Mouse (Mus musculus): ENCODE results near the gene Brcc3. TPM values are rescaled to one million over a fixed set of nuclear protein-coding genes. Genes with fewer than 3 reads are reported as not detected.

Gene Brcc3
- total RNA-seq (2014; rRNA removed), result 14.0 and 19.3 TPM in 2 replicates
- 33.0 and 34.4 TPM in 2 replicates for polyA plus RNA-seq (2015; fragmentation: Nextera tagmentation; extraction: Ambion mirVana)

GRCm38 (mm10) chrX:75415936-75416785 is at the start of gene Brcc3, which contains the start of the genes Cmc4 and Mtcp1:
Gene Brcc3 (plus strand): TSS chrX:75416628.
Gene Cmc4 (minus strand): TSS chrX:75416584.
Gene Mtcp1 (minus strand): TSS chrX:75416588.
- peak within 1 kb of the TSS; percentile 45 for H3K4me2 ChIP-seq (ENCODE audit: low read depth, low read length, poor library complexity, severe bottlenecking)
- peak within 1 kb of the TSS; percentile 71 for H3K27ac ChIP-seq (ENCODE audit: low read depth, low read length)
- peak; percentile 92 for DNase-seq (ENCODE audit: low spot score)
- peak; percentile 100 for ATAC-seq (ENCODE audit: low FRiP score)
- 23% methylated on average over 52 of the region's 52 CpGs for WGBS
- no peaks in the 10 kb centered on the region for H3K4me1 ChIP-seq (ENCODE audit: insufficient read depth, low read length)
- H3K36me3 ChIP-seq (ENCODE audit: insufficient read depth, low read length), result no peaks in the 10 kb centered on the region
- no peaks in the 10 kb centered on the region for H3K9me3 ChIP-seq (ENCODE audit: low read length)
- peak within 1 kb of the TSS; percentile 64 for H3K9ac ChIP-seq (replicated peaks; ENCODE audit: low read length, poor library complexity, severe bottlenecking)
- H3K27me3 ChIP-seq (ENCODE audit: insufficient read depth, low read length), result no peaks in the 10 kb centered on the region
- peak; percentile 37 for TF ChIP-seq CTCF (IDR thresholded peaks at IDR 0.05)
- H3K4me3 ChIP-seq (ENCODE audit: low read depth, low read length), result peak within 1 kb of the TSS; percentile 51

- H3K36me3 ChIP-seq (ENCODE audit: insufficient read depth, low read length), result no peaks in the 10 kb centered on the region
- no peak overlapping the region for H3K27ac ChIP-seq (ENCODE audit: low read depth, low read length)
- TF ChIP-seq CTCF (IDR thresholded peaks at IDR 0.05), result no peak
- H3K4me1 ChIP-seq (ENCODE audit: insufficient read depth, low read length), result no peaks in the 10 kb centered on the region
- no peaks in the 10 kb centered on the region for H3K27me3 ChIP-seq (ENCODE audit: insufficient read depth, low read length)
- no peaks in the 10 kb centered on the region for H3K9me3 ChIP-seq (ENCODE audit: low read length)
- H3K4me3 ChIP-seq (ENCODE audit: low read depth, low read length), result no peak overlapping the region
- ATAC-seq (ENCODE audit: low FRiP score) (no peak), DNase-seq (ENCODE audit: low spot score) (no peak)
- no peak overlapping the region for H3K9ac ChIP-seq (replicated peaks; ENCODE audit: low read length, poor library complexity, severe bottlenecking)
- H3K4me2 ChIP-seq (ENCODE audit: low read depth, low read length, poor library complexity, severe bottlenecking), result no peak overlapping the region
Observed at GRCm38 (mm10) chrX:75370197-75370596, 46.2 kb upstream of the Brcc3 start.

- Histone ChIP-seq H3K9me3 (ENCODE audit: low read length) (no peaks in the 10 kb centered on the region), H3K27me3 (ENCODE audit: insufficient read depth, low read length) (no peaks in the 10 kb centered on the region), H3K9ac (replicated peaks; ENCODE audit: low read length, poor library complexity, severe bottlenecking) (no peak overlapping the region), H3K4me1 (ENCODE audit: insufficient read depth, low read length) (no peaks in the 10 kb centered on the region), H3K27ac (ENCODE audit: low read depth, low read length) (no peak overlapping the region), H3K4me3 (ENCODE audit: low read depth, low read length) (no peak overlapping the region), H3K36me3 (ENCODE audit: insufficient read depth, low read length) (no peaks in the 10 kb centered on the region), H3K4me2 (ENCODE audit: low read depth, low read length, poor library complexity, severe bottlenecking) (no peak overlapping the region)
- 84% methylated on average over 2 of the region's 2 CpGs for WGBS
- ATAC-seq (ENCODE audit: low FRiP score) (no peak), DNase-seq (ENCODE audit: low spot score) (no peak)
- no peak for TF ChIP-seq CTCF (IDR thresholded peaks at IDR 0.05)
Observed at GRCm38 (mm10) chrX:75372666-75373425, 43.6 kb upstream of the Brcc3 start.

- H3K27me3 ChIP-seq (ENCODE audit: insufficient read depth, low read length), result no peaks in the 10 kb centered on the region
- H3K4me2 ChIP-seq (ENCODE audit: low read depth, low read length, poor library complexity, severe bottlenecking), result no peak overlapping the region
- no peak for ATAC-seq (ENCODE audit: low FRiP score)
- H3K4me1 ChIP-seq (ENCODE audit: insufficient read depth, low read length), result no peaks in the 10 kb centered on the region
- H3K4me3 ChIP-seq (ENCODE audit: low read depth, low read length), result no peak overlapping the region
- no peak for TF ChIP-seq CTCF (IDR thresholded peaks at IDR 0.05)
- DNase-seq (ENCODE audit: low spot score), result no peak
- no peaks in the 10 kb centered on the region for H3K9me3 ChIP-seq (ENCODE audit: low read length)
- no peak overlapping the region for H3K27ac ChIP-seq (ENCODE audit: low read depth, low read length)
- H3K36me3 ChIP-seq (ENCODE audit: insufficient read depth, low read length), result no peaks in the 10 kb centered on the region
- no peak overlapping the region for H3K9ac ChIP-seq (replicated peaks; ENCODE audit: low read length, poor library complexity, severe bottlenecking)
Observed at GRCm38 (mm10) chrX:75376815-75377214, 39.6 kb upstream of the Brcc3 start.

DNA sequence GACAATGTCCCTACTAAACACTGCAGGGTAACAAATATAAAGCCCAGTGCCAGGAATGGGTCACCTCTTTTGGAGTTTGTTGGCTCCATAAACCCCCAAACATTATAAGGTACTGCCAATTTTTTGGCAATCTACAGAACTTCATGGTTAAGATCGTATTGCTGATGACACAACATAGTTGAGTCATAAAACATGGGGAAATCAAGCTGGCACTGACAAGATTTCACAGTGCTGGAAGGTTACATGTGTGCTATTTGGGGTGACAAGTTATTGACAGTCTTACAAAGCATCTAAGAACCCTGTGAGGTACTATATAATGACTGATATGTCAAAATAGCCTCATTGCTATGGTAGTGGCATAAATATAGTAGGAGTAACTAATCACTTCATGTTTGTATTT is 35.3 kb upstream of the Brcc3 start:
- DNase-seq (ENCODE audit: low spot score) (no peak), ATAC-seq (ENCODE audit: low FRiP score) (no peak)
- Histone ChIP-seq H3K27ac (ENCODE audit: low read depth, low read length) (no peak overlapping the region), H3K4me3 (ENCODE audit: low read depth, low read length) (no peak overlapping the region), H3K9ac (replicated peaks; ENCODE audit: low read length, poor library complexity, severe bottlenecking) (no peak overlapping the region), H3K4me1 (ENCODE audit: insufficient read depth, low read length) (no peaks in the 10 kb centered on the region), H3K36me3 (ENCODE audit: insufficient read depth, low read length) (no peaks in the 10 kb centered on the region), H3K9me3 (ENCODE audit: low read length) (no peaks in the 10 kb centered on the region), H3K4me2 (ENCODE audit: low read depth, low read length, poor library complexity, severe bottlenecking) (no peak overlapping the region), H3K27me3 (ENCODE audit: insufficient read depth, low read length) (no peaks in the 10 kb centered on the region)
- TF ChIP-seq CTCF (IDR thresholded peaks at IDR 0.05), result no peak
- whole genome bisulfite sequencing, result 80% methylated on average over 1 of the region's 1 CpGs
